In the genomic region with DNA sequence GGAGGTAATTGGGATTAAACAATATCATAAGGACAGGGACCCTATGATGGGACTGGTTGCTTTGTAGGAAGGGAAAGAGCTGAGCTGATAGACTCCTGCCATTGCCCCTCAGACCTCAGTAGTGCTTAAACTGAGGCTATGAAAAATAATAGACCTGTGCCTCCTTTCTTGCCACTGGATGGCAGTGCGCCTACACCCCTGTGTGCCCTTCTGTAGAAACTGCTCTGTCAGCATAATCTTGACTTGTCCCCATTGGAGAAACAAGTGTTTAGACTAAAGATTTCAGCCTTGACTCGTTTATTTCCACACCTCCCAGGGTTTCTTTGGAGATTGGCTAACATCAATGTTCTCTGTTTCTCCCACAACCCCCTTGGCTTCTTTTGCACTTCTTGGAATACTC, we compare ENCODE assay signal across 11 mouse cellular contexts.
DNase-seq lines count a peak whose midpoint lies in the region; ATAC-seq and TF ChIP-seq lines count a peak whose summit lies in the region.
"Had no signal": no experiment of that assay in that cellular context is flagged by ENCODE, and none has a peak within 500 bp of the region (broad histone marks: within the 10 kb centered on the region; RNA-seq: fewer than 3 reads in every experiment).

No protein-coding gene starts in this region.

- H3K36me3 ChIP-seq in kidney, embryonic 16.5 days (ENCODE audit: insufficient read depth, low read length) = no peaks in the 10 kb centered on the region
- no peaks in the 10 kb centered on the region for H3K36me3 ChIP-seq in testis, adult 2 months (ENCODE audit: control insufficient read depth, insufficient read depth, low read length)
- H3K36me3 ChIP-seq in stomach, postnatal 0 days (ENCODE audit: control insufficient read depth, insufficient read depth, low read length) = no peaks in the 10 kb centered on the region
- H3K36me3 ChIP-seq: embryonic facial prominence, embryonic 15.5 days; midbrain, embryonic 15.5 days had no signal

- WGBS in kidney, embryonic 16.5 days = 52% methylated on average over 2 of the region's 2 CpGs
- WGBS in stomach, postnatal 0 days = 47% methylated on average over 2 of the region's 2 CpGs

- H3K27me3 ChIP-seq in kidney, embryonic 16.5 days (ENCODE audit: insufficient read depth, low read length) = no peaks in the 10 kb centered on the region
- no peaks in the 10 kb centered on the region for H3K27me3 ChIP-seq in testis, adult 2 months (ENCODE audit: control insufficient read depth, insufficient read depth, low read length)
- no peaks in the 10 kb centered on the region for H3K27me3 ChIP-seq in stomach, postnatal 0 days (ENCODE audit: control insufficient read depth, insufficient read depth, low read length)
- H3K27me3 ChIP-seq: embryonic facial prominence, embryonic 15.5 days; midbrain, embryonic 15.5 days had no signal

- TF ChIP-seq EP300 in stomach, postnatal 0 days (optimal IDR thresholded peaks at IDR 0.05) = no peak

- TF ChIP-seq CTCF in testis, adult 2 months (IDR thresholded peaks at IDR 0.05; ENCODE audit: control insufficient read depth, insufficient read depth, insufficient replicate concordance, low read depth, low read length) = peak; percentile 14; the same call in 1 of the 2 replicates
- peak; percentile 58 for TF ChIP-seq CTCF in stomach, postnatal 0 days (IDR thresholded peaks at IDR 0.05; ENCODE audit: low read depth)

- no peak for ATAC-seq in kidney, embryonic 16.5 days (ENCODE audit: low FRiP score, low TSS enrichment)
- ATAC-seq in stomach, postnatal 0 days (ENCODE audit: low FRiP score, low TSS enrichment) = no peak
- ATAC-seq: midbrain, embryonic 15.5 days had no signal

- peak; percentile 45 to 52 for DNase-seq in cerebellum, postnatal 14 days
- no peak for DNase-seq in cerebellum, adult 11 months
- DNase-seq in kidney, adult 9 months = peak; percentile 6
- DNase-seq in testis, postnatal 14 days (ENCODE audit: low spot score) = no peak
- DNase-seq in stomach, postnatal 0 days (ENCODE audit: low spot score) = no peak
- DNase-seq in frontal cortex, postnatal 10 days (ENCODE audit: low spot score in 2 of 2) = no peak

- H3K4me1 ChIP-seq in kidney, embryonic 16.5 days (ENCODE audit: insufficient read depth, low read length) = no peaks in the 10 kb centered on the region
- no peaks in the 10 kb centered on the region for H3K4me1 ChIP-seq in testis, adult 2 months (ENCODE audit: control insufficient read depth, insufficient read depth, low read length)
- H3K4me1 ChIP-seq in stomach, postnatal 0 days (replicated peaks; ENCODE audit: control insufficient read depth, insufficient read depth) = no peaks in the 10 kb centered on the region
- H3K4me1 ChIP-seq: embryonic facial prominence, embryonic 15.5 days; midbrain, embryonic 15.5 days had no signal

- no peak for TF ChIP-seq POLR2A in testis, adult 2 months (IDR thresholded peaks at IDR 0.05; ENCODE audit: control insufficient read depth, low read depth, low read length)

- no peak overlapping the region for H3K9ac ChIP-seq in kidney, embryonic 16.5 days (replicated peaks; ENCODE audit: low read length)
- H3K9ac ChIP-seq in stomach, postnatal 0 days (ENCODE audit: low read length) = no peak overlapping the region
- H3K9ac ChIP-seq: embryonic facial prominence, embryonic 15.5 days; liver, embryonic 14.5 days; midbrain, embryonic 15.5 days had no signal

- no peak overlapping the region for H3K4me3 ChIP-seq in kidney, embryonic 16.5 days (ENCODE audit: low read length)
- no peak overlapping the region for H3K4me3 ChIP-seq in testis, adult 2 months (ENCODE audit: control insufficient read depth, low read depth, low read length)
- no peak overlapping the region for H3K4me3 ChIP-seq in stomach, postnatal 0 days (ENCODE audit: low read depth, low read length)
- H3K4me3 ChIP-seq: embryonic facial prominence, embryonic 15.5 days; midbrain, embryonic 15.5 days had no signal

- H3K4me2 ChIP-seq in kidney, embryonic 16.5 days (replicated peaks; ENCODE audit: low read depth, low read length) = no peak overlapping the region
- H3K4me2 ChIP-seq in stomach, postnatal 0 days (replicated peaks; ENCODE audit: low read depth) = no peak overlapping the region
- H3K4me2 ChIP-seq: embryonic facial prominence, embryonic 15.5 days; midbrain, embryonic 15.5 days had no signal

- no peak overlapping the region for H3K27ac ChIP-seq in kidney, embryonic 16.5 days (ENCODE audit: low read length)
- H3K27ac ChIP-seq in testis, adult 2 months (ENCODE audit: control insufficient read depth, insufficient read depth, low read depth, low read length) = no peak overlapping the region
- no peak overlapping the region for H3K27ac ChIP-seq in stomach, postnatal 0 days (replicated peaks)
- H3K27ac ChIP-seq: embryonic facial prominence, embryonic 15.5 days; liver, embryonic 14.5 days; midbrain, embryonic 15.5 days had no signal

- no peaks in the 10 kb centered on the region for H3K9me3 ChIP-seq in kidney, embryonic 16.5 days (ENCODE audit: low read length)
- no peaks in the 10 kb centered on the region for H3K9me3 ChIP-seq in stomach, postnatal 0 days (ENCODE audit: control insufficient read depth, low read length)
- H3K9me3 ChIP-seq: embryonic facial prominence, embryonic 15.5 days; midbrain, embryonic 15.5 days had no signal

Comparison
In these comparisons a context has a peak if more than half of its experiments do, and no peak if none do; other contexts are left out.
1. DNase-seq: peak in cerebellum, postnatal 14 days (2 of 2) and kidney, adult 9 months (single experiment); none in cerebellum, adult 11 months (single experiment), testis, postnatal 14 days (single experiment), stomach, postnatal 0 days (single experiment) and frontal cortex, postnatal 10 days (0 of 2).